Mouse (Mus musculus) midbrain, embryonic 16.5 days (tissue): ENCODE measurements at regions not wholly inside any gene's neighbourhood (a gene's known extent, or its start where the extent isn't known, plus 50 kb on each side); places are given as distances from the start of the nearest gene placed in this dataset.
A peak's percentile ranks its signal among the peaks of the same experiment; 100 is the strongest.

Source experiments
- ATAC-seq: fragments of 200-750 bp; cut with Nextera tagmentation; 2 replicates; pipeline ENCODE4 v1.8.0; 2017; ENCODE audit warnings: moderate TSS enrichment
- H3K27ac ChIP-seq: fragments of 300-500 bp; sonication (generic); 2 replicates; pipeline ENCODE4 v1.5.1; 2014; ENCODE audit warnings: mild to moderate bottlenecking, low read length, mixed read lengths
- H3K27me3 ChIP-seq: fragments of 300-500 bp; sonication (generic); 2 replicates; pipeline ENCODE4 v1.6.1; 2014; ENCODE audit warnings: low read depth, low read length, mixed read lengths; ENCODE audit not compliant: control insufficient read depth, insufficient read depth
- H3K36me3 ChIP-seq: fragments of 300-500 bp; sonication (generic); 2 replicates; pipeline ENCODE4 v1.6.1; 2014; ENCODE audit warnings: mild to moderate bottlenecking, low read length, moderate library complexity, mixed read lengths; ENCODE audit not compliant: control insufficient read depth, insufficient read depth
- H3K4me1 ChIP-seq: fragments of 300-500 bp; sonication (generic); 2 replicates; pipeline ENCODE4 v1.6.1; 2014; ENCODE audit warnings: mild to moderate bottlenecking, low read length, mixed read lengths; ENCODE audit not compliant: control insufficient read depth, insufficient read depth
- H3K4me2 ChIP-seq: fragments of 300-500 bp; sonication (generic); 2 replicates; pipeline ENCODE4 v1.6.1; 2014; ENCODE audit warnings: mild to moderate bottlenecking, low read length, mixed read lengths
- H3K4me3 ChIP-seq: fragments of 300-500 bp; sonication (generic); 2 replicates; pipeline ENCODE4 v1.5.1; 2014; ENCODE audit warnings: low read depth, mild to moderate bottlenecking, low read length, moderate library complexity, mixed read lengths
- H3K9ac ChIP-seq: fragments of 300-500 bp; sonication (generic); 2 replicates; pipeline ENCODE4 v1.6.1; 2014; ENCODE audit warnings: low read depth, low read length, mixed read lengths
- H3K9me3 ChIP-seq: fragments of 300-500 bp; sonication (generic); replicated peaks from 2 replicates; pipeline ENCODE4 v1.6.1; 2014; ENCODE audit warnings: mild to moderate bottlenecking, low read length, mixed read lengths; ENCODE audit not compliant: control insufficient read depth, poor library complexity, severe bottlenecking
- WGBS: fragments of 180-500 bp; shearing (Covaris S2); extraction: QIAGEN DNeasy Blood & Tissue Kit; methylation state at CpG from one replicate; pipeline ENCODE4 v1.1.7; 2014; 5-methylcytosine and 5-hydroxymethylcytosine counted together

DNA sequence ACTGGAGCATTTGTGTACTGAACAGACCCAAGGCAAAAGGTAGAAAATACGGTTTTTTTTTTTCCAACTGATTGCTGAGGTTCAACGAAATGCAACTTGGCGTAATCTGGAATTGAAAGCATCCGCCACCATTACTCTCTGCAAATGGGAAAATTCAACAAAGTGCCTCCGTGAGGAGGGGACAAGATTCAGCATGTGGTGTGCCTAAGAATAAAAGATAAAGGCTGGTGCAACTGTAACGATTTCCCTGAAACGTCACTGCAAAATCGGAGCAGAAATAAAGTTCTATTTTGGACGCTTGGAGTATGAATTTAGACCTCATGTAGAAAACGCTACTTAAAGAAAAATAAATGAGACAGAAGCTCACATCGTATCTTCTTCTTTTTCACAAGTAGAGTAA lies 893.8 kb downstream of the Poteg start:
- Histone ChIP-seq H3K4me1 (no peaks in the 10 kb centered on the region), H3K9ac (no peak overlapping the region), H3K36me3 (no peaks in the 10 kb centered on the region), H3K4me3 (no peak overlapping the region), H3K27me3 (no peaks in the 10 kb centered on the region), H3K9me3 (no peaks in the 10 kb centered on the region), H3K27ac (no peak overlapping the region), H3K4me2 (no peak overlapping the region)
- WGBS, result 88% methylated on average over 11 of the region's 11 CpGs
- ATAC-seq, result no peak

- no peak overlapping the region for H3K27ac ChIP-seq
- no peak for ATAC-seq
- no peak overlapping the region for H3K9ac ChIP-seq
- H3K4me1 ChIP-seq, result no peaks in the 10 kb centered on the region
- H3K4me3 ChIP-seq, result no peak overlapping the region
- no peaks in the 10 kb centered on the region for H3K9me3 ChIP-seq
- no peaks in the 10 kb centered on the region for H3K27me3 ChIP-seq
- no peaks in the 10 kb centered on the region for H3K36me3 ChIP-seq
- no peak overlapping the region for H3K4me2 ChIP-seq
Measured at GRCm38 (mm10) chr8:28366470-28366869, 919.0 kb downstream of the Poteg start.

DNA sequence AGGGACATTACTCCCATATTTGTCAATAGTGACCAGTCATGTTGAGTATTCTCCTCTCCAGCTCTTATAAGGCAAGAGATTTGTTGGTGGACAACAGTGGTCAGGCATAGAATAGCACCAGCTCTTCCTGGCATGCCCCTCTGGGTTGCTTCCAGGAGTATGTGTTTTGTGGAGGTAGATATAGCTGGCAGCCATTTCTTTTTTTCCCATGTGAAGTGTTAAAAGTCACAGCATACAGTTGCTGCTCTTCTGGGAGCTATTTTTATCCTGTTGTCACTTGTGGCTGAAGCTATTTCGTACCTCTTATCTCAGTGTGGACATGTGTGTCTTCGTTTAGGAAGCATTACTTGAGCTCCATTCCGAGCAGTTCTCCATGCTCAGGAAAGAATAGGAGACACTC lies 919.9 kb downstream of the Poteg start:
- H3K9me3 ChIP-seq, result no peaks in the 10 kb centered on the region
- no peak overlapping the region for H3K4me3 ChIP-seq
- H3K27ac ChIP-seq, result no peak overlapping the region
- no peak overlapping the region for H3K4me2 ChIP-seq
- 74% methylated on average over 3 of the region's 3 CpGs for WGBS
- H3K36me3 ChIP-seq, result no peaks in the 10 kb centered on the region
- no peak overlapping the region for H3K9ac ChIP-seq
- no peaks in the 10 kb centered on the region for H3K27me3 ChIP-seq
- no peak for ATAC-seq
- H3K4me1 ChIP-seq, result no peaks in the 10 kb centered on the region; the same call in 1 of the 2 replicates

DNA sequence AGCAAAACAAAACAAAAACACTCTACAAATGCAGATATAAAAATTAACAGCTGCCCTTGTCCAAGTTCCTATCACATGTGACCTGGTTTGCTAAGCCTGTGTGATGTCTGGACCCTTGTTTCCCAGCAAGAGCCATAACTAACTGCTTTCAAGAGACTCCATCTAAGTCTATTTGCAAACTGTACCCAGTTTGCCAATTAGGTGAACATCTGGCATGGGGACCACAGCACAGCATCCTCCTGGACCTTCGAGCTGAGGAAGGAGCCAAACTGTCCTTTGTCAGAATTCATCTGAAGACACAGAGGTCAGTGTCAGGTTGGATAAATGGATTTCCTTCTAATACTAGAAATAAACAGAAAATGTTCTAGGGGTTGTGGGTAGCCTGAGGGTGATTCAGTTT lies 924.3 kb downstream of the Poteg start:
- H3K9me3 ChIP-seq, result no peaks in the 10 kb centered on the region
- no peaks in the 10 kb centered on the region; the same call in 1 of the 2 replicates for H3K4me1 ChIP-seq
- ATAC-seq, result no peak
- no peak overlapping the region for H3K27ac ChIP-seq
- H3K4me2 ChIP-seq, result no peak overlapping the region
- WGBS, result 80% methylated on average over 1 of the region's 1 CpGs
- H3K9ac ChIP-seq, result no peak overlapping the region
- no peak overlapping the region for H3K4me3 ChIP-seq
- no peaks in the 10 kb centered on the region for H3K27me3 ChIP-seq
- no peaks in the 10 kb centered on the region for H3K36me3 ChIP-seq

DNA sequence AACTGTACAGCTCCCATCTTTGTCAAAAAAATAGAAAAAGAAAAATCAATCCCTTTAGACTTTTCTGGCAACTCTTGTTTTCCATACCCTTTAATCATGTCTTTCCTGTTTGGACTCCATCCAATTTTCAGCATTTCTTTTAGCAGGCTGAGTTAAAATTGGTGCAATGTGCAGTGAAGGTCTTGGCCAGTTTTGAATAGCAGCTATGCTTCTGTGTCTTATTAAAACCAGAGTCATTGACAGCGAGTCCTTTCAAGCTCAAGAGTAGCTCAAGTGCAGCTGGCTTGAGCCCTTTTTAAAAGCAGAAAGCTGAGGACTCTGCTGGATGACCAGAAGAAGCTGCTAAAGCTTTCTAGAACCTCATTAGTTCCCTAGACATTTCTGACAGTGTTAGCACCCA lies 952.7 kb downstream of the Poteg start:
- Histone ChIP-seq H3K4me1 (no peaks in the 10 kb centered on the region), H3K9me3 (no peaks in the 10 kb centered on the region), H3K4me3 (no peak overlapping the region), H3K4me2 (no peak overlapping the region), H3K36me3 (no peaks in the 10 kb centered on the region), H3K27me3 (no peaks in the 10 kb centered on the region), H3K27ac (no peak overlapping the region), H3K9ac (no peak overlapping the region)
- WGBS, result 57% methylated on average over 1 of the region's 1 CpGs
- no peak for ATAC-seq

DNA sequence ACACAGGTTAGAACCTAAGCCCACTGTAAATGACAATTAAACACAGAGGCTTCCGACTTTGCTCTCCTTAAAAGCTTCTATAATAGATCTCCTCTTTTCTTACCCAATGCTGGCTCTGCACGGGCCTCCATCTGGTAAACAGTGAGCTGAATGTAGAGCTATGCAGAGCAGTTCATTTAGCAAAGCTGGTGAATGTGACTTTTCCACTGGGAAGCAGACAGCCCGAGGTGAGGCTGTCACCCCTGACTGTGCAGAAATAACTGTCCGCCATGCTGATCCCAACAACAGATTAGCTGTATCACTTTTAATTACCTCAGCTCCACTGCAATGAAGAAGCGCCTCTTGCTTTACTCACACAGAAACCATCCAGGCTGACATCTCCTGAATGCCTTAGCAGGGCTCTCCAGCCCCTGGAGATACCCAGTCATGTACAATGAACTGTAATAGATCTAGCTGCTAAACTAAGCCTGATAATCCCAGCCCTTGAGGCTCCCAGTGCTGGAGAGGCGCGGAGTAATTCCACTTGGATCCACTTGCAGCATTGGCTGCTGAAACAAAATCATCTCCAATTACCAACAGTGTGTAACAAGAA lies 980.2 kb downstream of the Poteg start:
- Histone ChIP-seq H3K27me3 (no peaks in the 10 kb centered on the region), H3K4me1 (peaks cover 7% of the 10 kb centered on the region), H3K9ac (no peak overlapping the region), H3K9me3 (no peaks in the 10 kb centered on the region), H3K4me3 (no peak overlapping the region), H3K27ac (peak overlapping the region; percentile 46; the same call in 1 of the 2 replicates), H3K4me2 (no peak overlapping the region), H3K36me3 (no peaks in the 10 kb centered on the region)
- ATAC-seq, result peak; percentile 83
- 29% methylated on average over 7 of the region's 7 CpGs for WGBS

DNA sequence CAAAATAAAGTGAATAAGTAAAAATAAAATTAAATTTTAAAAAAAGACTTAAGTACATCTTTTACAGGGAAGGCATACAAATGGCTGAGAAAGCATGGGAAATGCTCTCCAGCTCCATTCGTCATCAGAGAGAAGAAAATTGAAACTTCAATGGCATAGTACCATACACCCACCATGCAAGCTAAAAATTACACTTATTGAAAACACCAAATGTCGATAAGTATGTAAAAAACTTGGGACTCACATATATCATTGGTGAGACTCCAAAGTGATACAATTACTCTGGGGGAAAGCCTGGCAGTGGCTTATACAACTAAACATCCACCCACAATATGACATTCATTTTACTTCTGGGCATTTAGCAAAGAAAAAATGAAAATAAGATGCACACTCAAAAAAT lies 1025.7 kb downstream of the Poteg start:
- no peak overlapping the region for H3K4me2 ChIP-seq
- H3K36me3 ChIP-seq, result no peaks in the 10 kb centered on the region
- WGBS, result 88% methylated on average over 2 of the region's 2 CpGs
- no peak overlapping the region for H3K9ac ChIP-seq
- no peaks in the 10 kb centered on the region for H3K27me3 ChIP-seq
- H3K4me3 ChIP-seq, result no peak overlapping the region
- no peak for ATAC-seq
- no peaks in the 10 kb centered on the region for H3K9me3 ChIP-seq
- H3K27ac ChIP-seq, result no peak overlapping the region
- no peaks in the 10 kb centered on the region for H3K4me1 ChIP-seq

DNA sequence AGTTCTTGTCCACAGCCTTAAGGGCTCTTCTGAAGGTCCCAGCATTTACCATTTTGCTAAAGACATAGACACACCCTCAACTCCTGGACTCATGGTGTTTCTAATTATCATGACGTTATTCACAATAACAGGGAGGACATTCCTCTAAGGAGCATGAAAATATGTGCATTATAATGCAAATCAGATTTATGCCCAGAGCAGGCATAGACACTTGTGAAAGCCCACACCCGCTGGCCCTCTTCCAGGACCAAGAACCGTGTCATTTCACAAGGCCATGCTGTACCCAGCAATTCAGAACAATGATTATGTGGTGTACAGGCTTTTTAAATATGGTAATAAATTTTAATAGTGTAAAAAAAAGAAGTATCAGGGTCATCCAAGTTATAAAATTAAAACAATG lies 1040.4 kb downstream of the Poteg start:
- Histone ChIP-seq H3K4me1 (no peaks in the 10 kb centered on the region), H3K27me3 (no peaks in the 10 kb centered on the region), H3K4me3 (no peak overlapping the region), H3K27ac (no peak overlapping the region), H3K9ac (no peak overlapping the region), H3K36me3 (no peaks in the 10 kb centered on the region), H3K9me3 (0 out of 2 replicates have a peak, but pooled peaks cover 2% of the 10 kb centered on the region), H3K4me2 (no peak overlapping the region)
- no peak for ATAC-seq
- WGBS, result 25% methylated on average over 3 of the region's 3 CpGs

- WGBS, result 89% methylated on average over 5 of the region's 5 CpGs
- Histone ChIP-seq H3K27me3 (no peaks in the 10 kb centered on the region), H3K4me3 (no peak overlapping the region), H3K9me3 (no peaks in the 10 kb centered on the region), H3K4me1 (no peaks in the 10 kb centered on the region), H3K36me3 (no peaks in the 10 kb centered on the region), H3K27ac (no peak overlapping the region), H3K4me2 (no peak overlapping the region), H3K9ac (no peak overlapping the region)
- no peak for ATAC-seq
Measured at GRCm38 (mm10) chr8:28503488-28504319, 1056.2 kb downstream of the Poteg start.
